Mouse (Mus musculus) left cerebral cortex, adult 2 months (tissue): Measurements from ENCODE around the gene Resp18. TPM values are rescaled to one million over a fixed set of nuclear protein-coding genes. Genes with fewer than 3 reads are reported as not detected.
"Not testable (repeated sequence)": the region's sequence is repeated elsewhere in the genome, so short reads cannot be mapped to it uniquely, and the experiment has no call there.

Experiments used
- DNase-seq, 2 experiments: peaks; one replicate each; pipeline ENCODE4 v3.0.0; 2021 to 2022; ENCODE audit warnings: low spot score in 2 of 2, mixed read lengths in 1 of 2; ENCODE audit errors: extremely low spot score in 1 of 2
- H3K27ac ChIP-seq: fragments of 200-600 bp; 2 replicates; pipeline ENCODE4 v1.8.1; 2022
- H3K4me3 ChIP-seq: fragments of 200-600 bp; 2 replicates; pipeline ENCODE4 v1.8.1; 2022
- CTCF ChIP-seq: fragments of 200-600 bp; IDR thresholded peaks from 2 replicates; pipeline ENCODE4 v1.8.1; 2022; ENCODE audit warnings: antibody characterized with exemption, mild to moderate bottlenecking, moderate library complexity
- intact Hi-C: fragments of 180-260 bp; cut with DNase I; formaldehyde crosslinking; loops from one replicate; pipeline ENCODE4 v1.15.1; 2025
- total RNA-seq, 2 experiments: library from RNA; stranded (reverse); gene quantifications; 2 replicates each; pipeline ENCODE4 v1.2.3; 2021

Gene Resp18
- total RNA-seq, 2 experiments from 2014 or later: 144 to 184 TPM

DNA sequence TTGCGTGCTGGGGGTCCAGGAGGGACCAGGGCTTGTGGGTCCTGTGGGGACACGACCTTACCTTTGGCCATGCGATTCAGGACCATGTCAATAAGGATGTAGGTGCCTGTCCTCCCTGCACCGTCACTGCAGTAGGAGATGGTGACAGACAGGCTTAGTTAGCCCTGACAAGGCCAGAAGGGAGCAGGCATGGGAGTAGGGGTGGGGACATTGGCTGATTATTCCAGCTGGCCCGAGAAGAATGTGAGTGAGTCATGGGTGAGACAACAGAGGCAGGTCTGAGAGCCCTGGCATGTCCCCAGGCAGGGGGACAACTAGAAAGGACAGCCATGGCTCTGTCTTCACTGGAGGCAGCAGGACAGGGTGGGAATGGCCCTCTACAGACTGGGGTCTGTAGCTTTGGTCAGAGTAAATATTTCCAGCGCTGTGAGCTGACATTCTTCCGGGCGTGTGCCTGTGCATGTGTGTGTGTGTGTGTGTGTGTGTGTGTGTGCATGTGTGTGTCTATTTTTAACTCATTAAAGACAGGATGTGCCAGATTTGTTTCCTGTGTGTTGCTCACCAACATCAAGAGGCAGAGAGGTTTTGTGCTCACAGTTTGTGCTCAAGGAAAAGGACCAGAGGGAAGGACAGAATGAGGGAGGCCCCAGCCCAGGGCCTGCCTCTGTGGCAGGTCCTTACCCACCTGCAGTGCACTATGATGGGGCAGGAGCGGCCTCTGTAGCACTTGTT is 30.0 kb downstream of the Resp18 start:
- DNase-seq: no peak

DNA sequence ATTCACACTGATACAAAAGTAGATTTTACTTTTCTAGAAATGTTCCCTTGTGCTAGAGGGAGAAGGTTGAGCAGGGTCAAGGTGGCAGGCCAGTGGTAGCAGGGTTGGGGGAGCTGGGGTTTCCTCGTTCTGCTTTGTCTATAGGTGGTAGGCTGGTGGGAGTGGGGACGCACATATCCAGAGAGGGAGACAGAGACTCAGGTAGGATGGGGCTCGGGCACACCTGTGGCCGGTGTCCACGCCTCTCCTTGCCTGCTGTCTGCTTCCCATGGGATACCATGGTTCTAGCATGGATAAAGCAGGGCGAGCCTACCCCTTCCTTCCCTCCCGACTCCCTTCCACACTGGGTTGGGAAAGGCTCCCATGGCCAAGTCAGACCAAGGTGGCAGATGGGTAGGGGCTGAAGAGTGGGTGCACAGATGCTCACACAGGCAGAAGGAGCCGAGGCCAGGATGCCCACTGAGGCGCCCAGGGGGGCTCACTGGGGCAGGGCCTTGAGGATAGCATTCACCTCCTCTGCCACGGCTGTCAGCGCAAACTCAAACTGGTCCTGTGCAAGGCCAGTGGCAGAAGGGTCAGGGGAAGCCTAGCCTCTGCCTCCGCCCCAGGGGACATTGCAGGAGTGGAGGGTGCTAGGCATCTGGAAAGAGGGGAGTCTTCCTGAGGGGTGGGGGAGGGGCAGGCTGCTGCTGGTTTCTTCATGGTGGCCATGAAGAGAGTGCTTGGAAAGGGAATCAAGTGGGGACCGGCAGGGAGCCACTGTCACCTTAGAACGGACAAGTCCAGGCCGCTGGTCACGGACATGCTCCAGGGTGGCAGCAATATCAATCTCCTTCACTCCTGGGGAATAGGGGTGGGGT is 30.9 kb downstream of the Resp18 start:
- no peak for TF ChIP-seq CTCF
- intact Hi-C loops: no loop called here
- H3K4me3 ChIP-seq: no peak overlapping the region
- DNase-seq: no peak
- H3K27ac ChIP-seq: peak overlapping the region; percentile 48; the same call in 1 of the 2 replicates

More for the DNA sequence above, 30.0 kb downstream of the Resp18 start:
- no peak overlapping the region for H3K4me3 ChIP-seq
- H3K27ac ChIP-seq: peak overlapping the region; percentile 55
- intact Hi-C loops: no loop called here
- no peak for TF ChIP-seq CTCF

DNA sequence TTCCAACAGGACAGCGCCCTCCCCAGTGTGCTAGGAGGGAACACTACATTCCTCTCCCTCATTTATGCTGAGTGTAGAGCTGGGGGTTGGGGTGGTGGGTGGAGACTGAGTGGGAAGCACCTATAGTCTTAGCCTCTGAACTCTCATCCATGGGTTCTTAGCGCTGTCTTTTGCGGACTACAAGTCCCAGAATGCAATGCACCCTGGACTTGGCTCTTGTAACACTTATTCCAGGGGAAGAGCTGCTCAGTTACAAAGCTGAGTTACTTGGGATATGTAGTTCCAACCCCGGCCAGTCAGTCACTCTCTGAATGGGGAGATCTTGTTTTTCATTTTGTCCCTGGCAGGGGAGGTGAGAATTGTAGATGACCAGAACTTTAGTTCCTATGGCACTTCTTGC is 33.4 kb downstream of the Resp18 start:
- H3K27ac ChIP-seq: peak overlapping the region; percentile 87
- no peak overlapping the region for H3K4me3 ChIP-seq
- intact Hi-C loops: no loop called here
- no peak for TF ChIP-seq CTCF
- DNase-seq: no peak

DNA sequence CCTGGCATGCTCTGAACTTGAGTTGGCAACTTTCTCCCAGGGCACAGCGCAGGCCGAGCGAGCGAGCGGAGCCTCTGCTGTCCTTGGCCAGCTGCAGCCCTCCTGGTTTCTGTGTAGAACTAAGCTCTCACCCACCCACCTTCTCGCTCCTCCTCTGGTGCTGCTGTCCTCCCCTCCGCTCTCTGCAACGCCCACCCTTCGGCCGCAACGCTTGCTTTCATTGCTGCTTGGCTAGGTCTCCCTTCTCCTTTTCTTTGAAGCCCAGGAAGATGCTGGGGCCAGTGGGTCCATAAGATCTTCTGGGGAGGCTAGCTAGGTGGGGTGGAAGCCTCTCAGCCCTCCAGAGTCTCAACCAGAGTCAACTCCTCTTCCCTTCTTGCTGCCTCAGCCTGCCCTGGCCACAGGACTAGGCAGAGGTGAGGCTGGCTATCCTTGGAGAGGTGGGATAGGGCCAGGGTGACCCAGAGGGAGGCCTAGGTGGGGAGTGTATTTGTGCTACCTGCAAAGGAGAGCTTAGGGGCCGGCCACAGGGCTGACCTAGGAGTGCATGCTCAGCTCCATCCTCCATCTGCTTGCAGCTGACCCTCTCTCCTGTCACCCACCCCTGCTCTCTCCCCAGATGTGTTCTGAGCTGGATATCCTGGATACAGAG is 33.9 kb downstream of the Resp18 start:
- no peak for TF ChIP-seq CTCF
- no peak for DNase-seq
- Histone ChIP-seq H3K4me3 (no peak overlapping the region), H3K27ac (peak overlapping the region; percentile 87)
- intact Hi-C loops: no loop called here

DNA sequence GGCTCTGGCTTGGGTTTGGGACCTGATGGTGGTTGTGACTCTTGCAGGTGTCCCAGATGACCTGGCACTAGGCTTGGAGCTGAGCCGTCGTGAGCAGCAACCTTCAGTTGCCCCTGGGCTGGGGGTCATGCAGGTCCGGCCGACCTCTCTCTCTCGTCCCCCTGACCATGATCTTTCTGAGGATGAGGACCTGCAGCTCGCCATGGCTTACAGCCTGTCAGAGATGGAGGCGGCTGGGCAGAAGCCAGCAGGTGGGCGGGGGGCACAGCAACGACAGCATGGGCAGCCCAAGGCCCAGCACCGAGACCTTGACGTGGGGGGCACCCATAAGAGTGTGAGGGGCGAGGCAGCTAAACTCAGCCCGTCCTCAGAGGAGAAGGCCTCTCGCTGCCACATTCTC is 34.8 kb downstream of the Resp18 start:
- TF ChIP-seq CTCF: no peak

DNA sequence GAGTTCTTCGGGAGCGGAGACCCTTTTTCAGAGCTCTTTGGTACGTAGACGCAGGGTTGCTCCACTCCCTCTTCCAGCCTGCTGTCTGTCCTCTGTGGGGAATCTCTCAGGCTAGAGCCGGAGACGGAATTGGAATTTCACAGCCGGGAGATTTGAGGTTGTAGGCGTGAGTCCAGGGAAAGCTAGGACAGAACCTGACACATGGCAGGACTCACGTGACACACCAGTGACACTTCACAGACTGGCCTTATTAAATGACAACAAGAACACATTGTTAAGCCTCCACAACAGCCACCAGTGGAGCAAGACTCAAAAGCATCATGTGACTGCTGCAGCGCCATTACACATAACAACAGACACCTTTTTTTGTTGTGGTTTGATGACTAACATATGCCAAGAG is 38.6 kb downstream of the Resp18 start:
- intact Hi-C loops: no loop called here
- Histone ChIP-seq H3K4me3 (no peak overlapping the region), H3K27ac (peak overlapping the region; percentile 77)
- DNase-seq: no peak
- no peak for TF ChIP-seq CTCF

More for the DNA sequence above, 34.8 kb downstream of the Resp18 start:
- DNase-seq: no peak
- intact Hi-C loops: no loop called here
- Histone ChIP-seq H3K27ac (peak overlapping the region; percentile 87; the same call in 1 of the 2 replicates), H3K4me3 (no peak overlapping the region)

DNA sequence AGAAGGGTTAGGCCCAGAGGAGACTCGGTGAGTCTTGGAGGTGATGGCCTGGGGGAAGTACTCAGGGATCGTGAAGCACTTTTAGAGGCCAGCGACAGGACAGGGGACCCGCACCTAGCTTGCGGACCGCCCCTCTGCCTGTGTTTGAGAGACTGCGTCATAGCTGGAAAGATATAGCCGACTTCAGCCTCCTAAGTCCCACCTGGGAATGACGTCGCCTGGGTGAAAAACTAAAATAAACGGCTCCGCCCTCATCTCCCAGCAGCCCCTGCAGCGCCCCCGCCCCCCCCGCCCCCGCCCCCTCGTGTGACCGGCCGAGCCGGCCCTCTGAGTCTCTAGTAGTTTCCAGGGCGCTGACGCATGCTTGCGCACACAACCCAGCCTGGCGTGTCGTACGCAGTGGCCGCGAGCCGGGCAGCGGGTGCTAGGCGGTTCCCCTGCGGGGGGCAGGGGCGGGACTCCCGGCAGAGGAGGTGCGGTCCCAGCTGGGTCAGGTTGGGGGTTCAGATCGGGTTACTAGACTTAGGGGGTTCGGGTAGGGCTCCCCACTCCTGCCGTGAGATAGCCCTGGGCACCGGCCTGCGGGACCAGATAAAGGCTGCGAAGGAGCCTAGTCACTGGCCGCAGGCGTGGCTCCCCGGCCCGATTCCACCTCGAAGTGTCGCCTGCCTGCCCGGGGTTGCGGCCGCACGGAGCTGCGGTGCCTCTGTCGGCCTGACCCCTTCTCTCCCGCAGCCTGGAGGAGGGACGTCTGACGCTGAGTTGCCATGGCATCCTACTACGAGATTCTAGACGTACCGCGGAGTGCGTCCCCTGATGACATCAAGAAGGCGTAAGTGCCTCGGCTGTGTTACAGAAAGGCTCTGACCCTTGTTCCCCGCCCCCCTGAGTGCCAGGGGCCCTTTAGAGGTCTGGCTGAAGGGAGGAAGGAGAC is 41.8 kb downstream of the Resp18 start, which contains the start of gene Dnajb2:
Gene Dnajb2 (plus strand): TSS at position 290 of the 934 bp plus-strand sequence.
- peak; percentile 87 to 88 for DNase-seq
- intact Hi-C loops: loop anchor here (1.0 kb wide), 1 partner anchor 17 kb away; the partner anchor contains the start of gene Tuba4a
- no peak for TF ChIP-seq CTCF
- H3K4me3 ChIP-seq: peak within 1 kb of the TSS; percentile 59
- H3K27ac ChIP-seq: peak within 1 kb of the TSS; percentile 100

DNA sequence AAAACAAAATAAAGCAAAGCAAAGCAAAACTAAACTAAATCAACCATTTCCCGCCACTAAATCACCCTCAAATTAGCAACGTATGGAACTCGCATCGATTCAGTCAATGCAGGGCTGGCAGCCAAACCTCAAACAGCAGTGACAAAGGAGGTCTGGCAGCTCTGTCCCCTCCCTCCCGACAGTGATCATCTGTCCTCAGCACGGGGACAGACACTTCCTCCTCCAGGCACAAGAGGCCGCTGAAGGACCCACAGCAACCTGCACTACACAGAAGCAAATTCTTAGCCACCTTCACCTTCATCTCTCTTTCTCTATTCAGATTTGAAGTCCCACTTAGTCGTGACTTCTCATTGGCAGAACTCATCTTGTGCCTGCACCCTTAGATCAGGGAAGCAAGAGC is 43.6 kb downstream of the Resp18 start:
- intact Hi-C loops: no loop called here
- peak; percentile 80 for TF ChIP-seq CTCF

DNA sequence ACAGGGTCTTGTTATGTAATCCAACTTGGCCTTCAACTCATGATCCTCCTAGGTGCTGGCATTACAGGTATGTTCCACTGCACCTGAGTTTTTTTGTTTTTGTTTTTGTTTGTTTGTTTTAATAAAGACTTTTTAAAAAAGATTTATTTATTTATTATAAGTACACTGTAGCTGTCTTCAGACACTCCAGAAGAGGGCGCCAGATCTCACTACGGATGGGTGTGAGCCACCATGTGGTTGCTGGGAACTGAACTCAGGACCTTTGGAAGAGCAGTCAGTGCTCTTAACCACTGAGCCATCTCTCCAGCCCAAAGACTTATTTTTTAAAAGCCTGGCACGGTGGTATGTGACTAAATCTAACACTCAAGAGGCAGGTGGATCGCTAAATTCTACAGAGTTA is 45.7 kb downstream of the Resp18 start:
- intact Hi-C loops, H3K4me3 ChIP-seq, DNase-seq, H3K27ac ChIP-seq: not testable (repeated sequence)
- peak; percentile 17 for TF ChIP-seq CTCF

More for the DNA sequence above, 43.6 kb downstream of the Resp18 start:
- Histone ChIP-seq H3K4me3 (no peak overlapping the region), H3K27ac (peak overlapping the region; percentile 16; the same call in 1 of the 2 replicates)
- DNase-seq: peak; percentile 67 to 70

DNA sequence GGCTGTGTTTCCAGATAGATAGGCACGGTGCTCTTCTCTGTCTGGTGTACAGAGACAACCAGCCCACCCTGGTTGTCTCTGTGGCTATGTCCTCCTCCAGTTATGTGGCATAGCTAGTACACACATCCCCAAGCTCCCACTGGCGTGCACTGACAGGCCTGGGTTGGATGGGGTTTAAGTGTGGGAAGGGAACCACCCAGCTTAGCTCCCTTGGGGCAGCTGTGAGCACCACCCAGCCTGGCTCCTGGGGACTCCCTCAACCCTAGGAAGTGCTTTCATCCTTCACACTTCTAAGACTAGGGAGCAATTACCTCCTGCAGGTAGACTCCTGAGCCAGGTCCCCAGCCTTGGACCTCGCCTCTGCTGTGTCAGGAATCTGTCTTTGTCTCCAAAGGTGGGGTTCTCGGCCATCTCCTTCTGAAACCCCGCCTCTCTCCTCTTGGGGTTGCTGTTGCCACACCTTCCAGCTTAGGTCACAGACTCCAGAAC is 46.5 kb downstream of the Resp18 start, which contains the start of gene A630095N17Rik:
Gene A630095N17Rik (minus strand): TSS at position 439 of the 489 bp plus-strand sequence.
- intact Hi-C loops: no loop called here
- Histone ChIP-seq H3K27ac (no peak within 1 kb of the TSS), H3K4me3 (no peak within 1 kb of the TSS)
- TF ChIP-seq CTCF: no peak
- no peak for DNase-seq
